Mouse (Mus musculus): Measurements from ENCODE around the gene Peg10. TPM values are rescaled to one million over a fixed set of nuclear protein-coding genes. Genes with fewer than 3 reads are reported as not detected.
"Not testable (repeated sequence)": the region's sequence is repeated elsewhere in the genome, so short reads cannot be mapped to it uniquely, and the experiment has no call there.

The Peg10 gene
- polyA plus RNA-seq, 1 experiment from 2014 or later, result 10.5 TPM

DNA sequence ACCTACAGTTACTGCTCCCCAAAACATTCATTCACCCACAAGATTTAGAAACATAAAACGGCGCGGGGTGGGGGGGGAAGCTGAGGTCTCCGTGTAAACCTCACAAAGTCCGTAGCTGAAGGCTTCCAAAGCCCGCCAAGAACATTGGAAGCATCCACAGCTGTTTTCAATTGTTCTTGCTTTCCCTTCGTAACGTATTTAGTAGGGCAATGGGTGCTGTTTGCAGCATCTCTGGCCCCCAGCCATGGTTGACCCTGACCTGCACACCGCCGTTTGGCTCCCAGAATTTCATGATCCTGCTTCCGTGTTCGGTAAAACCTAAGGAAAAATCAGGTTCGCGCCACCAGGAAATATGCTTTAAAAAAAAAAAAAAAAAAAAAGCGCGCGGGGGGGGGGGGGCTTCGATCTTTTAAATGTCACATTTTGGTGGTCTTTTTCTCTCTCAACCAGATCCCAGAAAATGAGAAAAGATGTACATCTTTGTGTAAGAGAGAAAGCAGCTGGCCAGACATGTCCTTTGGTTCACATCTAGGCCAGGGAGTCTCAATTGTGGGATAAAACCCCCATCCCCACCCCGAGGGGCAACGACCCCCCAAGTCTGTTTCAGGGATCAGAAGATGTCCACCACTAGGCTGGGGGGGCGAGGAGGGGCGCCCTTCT, 940 bp upstream of the Peg10 start:
- no peak for DNase-seq (ENCODE audit: low spot score)
- peak overlapping the region; percentile 89 for H3K27ac ChIP-seq
- H3K4me2 ChIP-seq (replicated peaks), result peak overlapping the region; percentile 68
- H3K4me3 ChIP-seq (replicated peaks; ENCODE audit: low read length), result peak overlapping the region; percentile 58
- no peaks in the 10 kb centered on the region for H3K27me3 ChIP-seq (ENCODE audit: control insufficient read depth, insufficient read depth, low read length)
- 54% methylated on average over 21 of the region's 22 CpGs for WGBS
- ATAC-seq (ENCODE audit: low FRiP score), result no peak
- peaks cover 3% of the 10 kb centered on the region; the same call in 1 of the 2 replicates for H3K4me1 ChIP-seq (replicated peaks; ENCODE audit: control insufficient read depth, insufficient read depth, low read length)
- H3K36me3 ChIP-seq (replicated peaks; ENCODE audit: control insufficient read depth, insufficient read depth), result no peaks in the 10 kb centered on the region
- H3K9me3 ChIP-seq (ENCODE audit: control insufficient read depth, low read length), result peaks cover 23% of the 10 kb centered on the region; the same call in 1 of the 2 replicates
- peak overlapping the region; percentile 89 for H3K9ac ChIP-seq

GRCm38 (mm10) chr6:4747677-4748505, 785 bp downstream of the Peg10 start:
- peak overlapping the region; percentile 49; the same call in 1 of the 2 replicates for H3K27ac ChIP-seq
- H3K36me3 ChIP-seq (replicated peaks; ENCODE audit: control insufficient read depth, insufficient read depth), result no peaks in the 10 kb centered on the region
- H3K9ac ChIP-seq, result peak overlapping the region; percentile 44; the same call in 1 of the 2 replicates
- no peaks in the 10 kb centered on the region for H3K27me3 ChIP-seq (ENCODE audit: control insufficient read depth, insufficient read depth, low read length)
- peak; percentile 65 for DNase-seq (ENCODE audit: low spot score)
- ATAC-seq (ENCODE audit: low FRiP score), result peak; percentile 34
- H3K9me3 ChIP-seq (ENCODE audit: control insufficient read depth, low read length), result peaks cover 23% of the 10 kb centered on the region; the same call in 1 of the 2 replicates
- peak overlapping the region; percentile 58 for H3K4me3 ChIP-seq (replicated peaks; ENCODE audit: low read length)
- H3K4me1 ChIP-seq (replicated peaks; ENCODE audit: control insufficient read depth, insufficient read depth, low read length), result no peaks in the 10 kb centered on the region
- WGBS, result 50% methylated on average over 71 of the region's 71 CpGs
- H3K4me2 ChIP-seq (replicated peaks), result peak overlapping the region; percentile 68

GRCm38 (mm10) chr6:4748506-4748961, 1.4 kb downstream of the Peg10 start:
- Histone ChIP-seq H3K27me3 (ENCODE audit: control insufficient read depth, insufficient read depth, low read length) (no peaks in the 10 kb centered on the region), H3K4me1 (replicated peaks; ENCODE audit: control insufficient read depth, insufficient read depth, low read length) (no peaks in the 10 kb centered on the region), H3K4me2 (replicated peaks) (peak overlapping the region; percentile 68), H3K36me3 (replicated peaks; ENCODE audit: control insufficient read depth, insufficient read depth) (no peaks in the 10 kb centered on the region), H3K9ac (peak overlapping the region; percentile 32; the same call in 1 of the 2 replicates), H3K9me3 (ENCODE audit: control insufficient read depth, low read length) (peaks cover 23% of the 10 kb centered on the region; the same call in 1 of the 2 replicates), H3K4me3 (replicated peaks; ENCODE audit: low read length) (peak overlapping the region; percentile 58), H3K27ac (no peak overlapping the region)
- DNase-seq (ENCODE audit: low spot score), result no peak
- 57% methylated on average over 15 of the region's 15 CpGs for WGBS
- peak; percentile 21; the same call in 1 of the 2 replicates for ATAC-seq (ENCODE audit: low FRiP score)

DNA sequence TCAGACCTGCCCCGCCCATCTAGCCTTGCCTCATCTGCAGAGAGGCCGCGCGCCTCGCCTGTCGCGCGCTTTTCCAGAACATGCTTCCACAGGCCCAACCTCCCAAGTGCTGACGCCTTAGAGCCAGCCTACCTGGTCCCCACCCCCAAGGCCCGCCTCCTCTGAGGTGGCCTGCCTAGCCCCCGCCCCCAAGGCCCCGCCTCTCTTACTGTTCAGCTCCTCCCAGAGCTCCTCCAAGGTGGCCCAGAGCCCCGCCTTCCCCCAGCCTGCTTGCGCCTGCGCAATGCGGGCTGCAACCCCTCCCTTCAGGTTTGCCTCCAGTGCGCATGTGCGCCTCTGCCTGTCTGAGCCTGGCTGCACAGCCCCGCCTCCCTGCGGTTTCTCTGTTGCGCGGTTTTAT, 2.0 kb downstream of the Peg10 start:
- Histone ChIP-seq H3K4me2 (replicated peaks) (peak overlapping the region; percentile 68), H3K36me3 (replicated peaks; ENCODE audit: control insufficient read depth, insufficient read depth) (no peaks in the 10 kb centered on the region), H3K27me3 (ENCODE audit: control insufficient read depth, insufficient read depth, low read length) (no peaks in the 10 kb centered on the region), H3K4me1 (replicated peaks; ENCODE audit: control insufficient read depth, insufficient read depth, low read length) (no peaks in the 10 kb centered on the region), H3K27ac (no peak overlapping the region), H3K9ac (peak overlapping the region; percentile 32; the same call in 1 of the 2 replicates), H3K9me3 (ENCODE audit: control insufficient read depth, low read length) (peaks cover 23% of the 10 kb centered on the region; the same call in 1 of the 2 replicates), H3K4me3 (replicated peaks; ENCODE audit: low read length) (peak overlapping the region; percentile 58)
- peak; percentile 96 for ATAC-seq (ENCODE audit: low FRiP score)
- peak; percentile 89 for DNase-seq (ENCODE audit: low spot score)
- 45% methylated on average over 22 of the region's 22 CpGs for WGBS

DNA sequence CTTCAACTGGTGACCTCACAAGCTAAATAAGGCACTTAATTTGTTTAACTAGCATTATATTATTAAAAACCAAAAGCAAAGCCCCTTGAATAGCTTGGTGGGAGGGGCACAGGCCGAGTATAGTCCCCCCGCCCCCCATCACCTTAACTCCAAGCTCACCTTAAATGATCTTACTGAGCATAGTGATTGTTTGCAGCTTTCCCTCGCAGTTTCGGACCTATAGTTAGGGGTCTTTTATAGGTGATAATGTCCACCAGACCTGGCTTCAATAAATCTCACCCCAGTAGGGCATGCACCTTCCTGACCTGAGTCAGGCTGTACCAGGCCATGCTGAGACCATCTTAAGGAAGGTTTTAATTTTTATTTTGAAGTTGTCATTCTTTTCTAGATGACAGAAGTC, 4.2 kb downstream of the Peg10 start:
- Histone ChIP-seq H3K27me3 (ENCODE audit: control insufficient read depth, insufficient read depth, low read length) (no peaks in the 10 kb centered on the region), H3K4me2 (replicated peaks) (no peak overlapping the region), H3K36me3 (replicated peaks; ENCODE audit: control insufficient read depth, insufficient read depth) (no peaks in the 10 kb centered on the region), H3K4me3 (replicated peaks; ENCODE audit: low read length) (no peak overlapping the region), H3K27ac (no peak overlapping the region), H3K9me3 (ENCODE audit: control insufficient read depth, low read length) (peaks cover 31% of the 10 kb centered on the region; the same call in 1 of the 2 replicates), H3K9ac (no peak overlapping the region), H3K4me1 (replicated peaks; ENCODE audit: control insufficient read depth, insufficient read depth, low read length) (no peaks in the 10 kb centered on the region)
- 85% methylated on average over 4 of the region's 4 CpGs for WGBS
- ATAC-seq (ENCODE audit: low FRiP score) (no peak), DNase-seq (ENCODE audit: low spot score) (no peak)

DNA sequence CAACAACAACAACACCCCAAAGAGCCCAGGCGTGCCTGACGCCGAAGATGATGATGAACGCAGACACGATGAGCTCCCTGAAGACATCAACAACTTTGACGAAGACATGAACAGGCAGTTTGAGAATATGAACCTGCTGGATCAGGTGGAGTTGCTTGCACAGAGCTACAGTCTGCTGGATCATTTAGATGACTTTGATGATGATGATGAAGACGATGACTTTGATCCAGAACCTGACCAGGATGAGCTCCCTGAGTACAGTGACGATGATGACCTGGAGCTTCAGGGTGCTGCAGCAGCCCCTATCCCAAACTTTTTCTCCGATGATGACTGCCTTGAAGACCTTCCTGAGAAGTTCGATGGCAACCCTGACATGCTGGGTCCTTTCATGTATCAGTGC, 7.2 kb downstream of the Peg10 start:
- no peaks in the 10 kb centered on the region for H3K4me1 ChIP-seq (replicated peaks; ENCODE audit: control insufficient read depth, insufficient read depth, low read length)
- no peaks in the 10 kb centered on the region for H3K36me3 ChIP-seq (replicated peaks; ENCODE audit: control insufficient read depth, insufficient read depth)
- DNase-seq (ENCODE audit: low spot score) (no peak), ATAC-seq (ENCODE audit: low FRiP score) (no peak)
- H3K9ac ChIP-seq, result no peak overlapping the region
- no peak overlapping the region for H3K4me2 ChIP-seq (replicated peaks)
- H3K27ac ChIP-seq, result no peak overlapping the region
- H3K9me3 ChIP-seq (ENCODE audit: control insufficient read depth, low read length), result peaks cover 9% of the 10 kb centered on the region; the same call in 1 of the 2 replicates
- WGBS, result 94% methylated on average over 10 of the region's 10 CpGs
- H3K4me3 ChIP-seq (replicated peaks; ENCODE audit: low read length), result no peak overlapping the region
- H3K27me3 ChIP-seq (ENCODE audit: control insufficient read depth, insufficient read depth, low read length), result no peaks in the 10 kb centered on the region

DNA sequence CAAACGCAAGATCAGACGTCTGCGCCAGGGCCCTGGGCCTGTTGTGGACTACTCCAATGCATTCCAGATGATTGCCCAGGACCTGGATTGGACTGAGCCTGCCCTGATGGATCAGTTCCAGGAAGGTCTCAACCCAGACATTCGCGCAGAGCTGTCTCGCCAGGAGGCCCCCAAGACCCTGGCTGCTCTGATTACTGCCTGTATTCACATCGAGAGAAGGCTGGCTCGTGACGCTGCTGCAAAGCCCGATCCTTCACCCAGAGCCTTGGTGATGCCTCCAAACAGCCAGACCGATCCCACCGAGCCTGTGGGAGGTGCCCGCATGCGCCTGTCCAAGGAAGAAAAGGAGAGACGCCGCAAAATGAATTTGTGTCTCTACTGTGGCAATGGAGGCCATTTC, 7.8 kb downstream of the Peg10 start:
- Histone ChIP-seq H3K9ac (no peak overlapping the region), H3K4me1 (replicated peaks; ENCODE audit: control insufficient read depth, insufficient read depth, low read length) (no peaks in the 10 kb centered on the region), H3K27me3 (ENCODE audit: control insufficient read depth, insufficient read depth, low read length) (no peaks in the 10 kb centered on the region), H3K27ac (no peak overlapping the region), H3K9me3 (ENCODE audit: control insufficient read depth, low read length) (peaks cover 9% of the 10 kb centered on the region; the same call in 1 of the 2 replicates), H3K4me2 (replicated peaks) (no peak overlapping the region), H3K36me3 (replicated peaks; ENCODE audit: control insufficient read depth, insufficient read depth) (no peaks in the 10 kb centered on the region), H3K4me3 (replicated peaks; ENCODE audit: low read length) (no peak overlapping the region)
- WGBS, result 93% methylated on average over 16 of the region's 16 CpGs
- no peak for DNase-seq (ENCODE audit: low spot score)
- no peak for ATAC-seq (ENCODE audit: low FRiP score)

DNA sequence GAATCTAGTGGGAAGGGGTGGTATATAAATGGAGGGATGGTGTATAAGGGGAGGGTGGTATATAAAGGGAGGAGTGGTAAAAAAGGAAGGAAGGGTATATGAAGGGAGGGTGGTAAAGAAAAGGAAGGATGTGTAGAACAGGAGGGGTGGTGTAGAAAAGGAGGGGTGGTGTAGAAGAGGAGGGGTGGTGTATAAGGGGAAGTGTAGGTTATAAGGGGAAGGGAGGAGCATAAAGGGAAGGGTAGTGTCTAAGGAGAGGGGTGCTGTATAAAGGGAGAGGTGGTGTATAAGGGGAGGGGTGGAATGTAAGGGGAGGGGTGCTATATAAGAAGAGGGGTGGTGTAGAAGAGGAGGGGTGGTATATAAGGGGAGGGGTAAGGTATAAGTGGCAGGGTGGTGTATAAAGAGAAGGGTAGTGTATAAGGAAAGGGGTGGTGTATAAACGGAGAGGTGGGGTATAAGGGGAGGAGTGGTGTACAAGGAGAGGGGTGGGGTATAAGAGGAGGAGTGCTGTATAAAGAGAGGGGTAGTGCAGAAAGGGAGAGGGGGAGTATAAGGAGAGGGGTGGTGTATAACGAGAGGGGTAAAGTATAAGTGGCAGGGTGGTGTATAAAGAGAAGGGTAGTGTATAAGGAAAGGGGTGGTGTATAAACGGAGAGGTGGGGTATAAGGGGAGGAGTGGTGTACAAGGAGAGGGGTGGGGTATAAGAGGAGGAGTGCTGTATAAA, 14.5 kb downstream of the Peg10 start:
- H3K4me3 ChIP-seq (replicated peaks; ENCODE audit: low read length); H3K36me3 ChIP-seq (replicated peaks; ENCODE audit: control insufficient read depth, insufficient read depth); H3K27me3 ChIP-seq (ENCODE audit: control insufficient read depth, insufficient read depth, low read length); H3K4me1 ChIP-seq (replicated peaks; ENCODE audit: control insufficient read depth, insufficient read depth, low read length); H3K27ac ChIP-seq; H3K9me3 ChIP-seq (ENCODE audit: control insufficient read depth, low read length); H3K4me2 ChIP-seq (replicated peaks); H3K9ac ChIP-seq; DNase-seq (ENCODE audit: low spot score): not testable (repeated sequence)
- peak; percentile 38; the same call in 1 of the 2 replicates for ATAC-seq (ENCODE audit: low FRiP score)
- WGBS, result 49% methylated on average over 3 of the region's 3 CpGs

GRCm38 (mm10) chr6:4762252-4762651, 15.1 kb downstream of the Peg10 start:
- no peaks in the 10 kb centered on the region for H3K9me3 ChIP-seq (ENCODE audit: control insufficient read depth, low read length)
- no peaks in the 10 kb centered on the region for H3K36me3 ChIP-seq (replicated peaks; ENCODE audit: control insufficient read depth, insufficient read depth)
- no peak overlapping the region for H3K4me2 ChIP-seq (replicated peaks)
- WGBS, result 34% methylated on average over 2 of the region's 2 CpGs
- H3K27ac ChIP-seq, result no peak overlapping the region
- no peak overlapping the region for H3K4me3 ChIP-seq (replicated peaks; ENCODE audit: low read length)
- DNase-seq (ENCODE audit: low spot score), result no peak
- H3K4me1 ChIP-seq (replicated peaks; ENCODE audit: control insufficient read depth, insufficient read depth, low read length), result no peaks in the 10 kb centered on the region
- no peak overlapping the region for H3K9ac ChIP-seq
- H3K27me3 ChIP-seq (ENCODE audit: control insufficient read depth, insufficient read depth, low read length), result no peaks in the 10 kb centered on the region
- peak; percentile 99 for ATAC-seq (ENCODE audit: low FRiP score)

Data from hindbrain, embryonic 14.5 days (tissue).